Mouse (Mus musculus) hindbrain, embryonic 14.5 days (tissue): ENCODE measurements around the gene Gm17651. TPM values are rescaled to one million over a fixed set of nuclear protein-coding genes. Genes with fewer than 3 reads are reported as not detected.

Experiments used
- ATAC-seq: fragments of 200-750 bp; cut with Nextera tagmentation; 2 replicates; pipeline ENCODE4 v1.8.0; 2017; ENCODE audit warnings: moderate number of reproducible peaks, mild to moderate bottlenecking, moderate TSS enrichment, moderate library complexity; ENCODE audit not compliant: low FRiP score
- DNase-seq: peaks from one replicate; pipeline ENCODE4 v3.0.0-alpha.2; 2015; ENCODE audit warnings: low spot score
- H3K27ac ChIP-seq: fragments of 300-500 bp; sonication (generic); 2 replicates; pipeline ENCODE4 v1.5.1; 2014; ENCODE audit warnings: mild to moderate bottlenecking, moderate library complexity
- H3K27me3 ChIP-seq: fragments of 300-500 bp; sonication (generic); 2 replicates; pipeline ENCODE4 v1.6.1; 2014; ENCODE audit warnings: mild to moderate bottlenecking, low read length, mixed read lengths; ENCODE audit not compliant: control insufficient read depth, insufficient read depth
- H3K36me3 ChIP-seq: fragments of 300-500 bp; sonication (generic); replicated peaks from 2 replicates; pipeline ENCODE4 v1.6.1; 2014; ENCODE audit not compliant: control insufficient read depth, insufficient read depth
- H3K4me1 ChIP-seq: fragments of 300-500 bp; sonication (generic); replicated peaks from 2 replicates; pipeline ENCODE4 v1.6.1; 2014; ENCODE audit warnings: antibody characterized with exemption, low read length, mixed read lengths; ENCODE audit not compliant: control insufficient read depth, insufficient read depth
- H3K4me2 ChIP-seq: fragments of 300-500 bp; sonication (generic); replicated peaks from 2 replicates; pipeline ENCODE4 v1.6.1; 2014; ENCODE audit warnings: mild to moderate bottlenecking, moderate library complexity
- H3K4me3 ChIP-seq: fragments of 300-500 bp; sonication (generic); replicated peaks from 2 replicates; pipeline ENCODE4 v1.5.1; 2014; ENCODE audit warnings: mild to moderate bottlenecking, low read length
- H3K9ac ChIP-seq: fragments of 300-500 bp; sonication (generic); 2 replicates; pipeline ENCODE4 v1.6.1; 2014
- H3K9me3 ChIP-seq: fragments of 300-500 bp; sonication (generic); 2 replicates; pipeline ENCODE4 v1.6.1; 2016; ENCODE audit warnings: low read length; ENCODE audit not compliant: control insufficient read depth
- WGBS: fragments of 180-500 bp; shearing (Covaris S2); extraction: QIAGEN DNeasy Blood & Tissue Kit; methylation state at CpG from one replicate; pipeline ENCODE4 v1.1.7; 2014; 5-methylcytosine and 5-hydroxymethylcytosine counted together
- polyA plus RNA-seq: library from polyadenylated mRNA; unstranded; fragments of >200 nt; fragmentation: Nextera tagmentation; extraction: Ambion mirVana; gene quantifications from 2 replicates; pipeline ENCODE4 v1.2.1, GENCODE M21; 2014

Gene Gm17651
- polyA plus RNA-seq, 1 experiment from 2014 or later: not detected

GRCm38 (mm10) chr3:97697291-97697690, 22.8 kb upstream of the Gm17651 start:
- 83% methylated on average over 9 of the region's 9 CpGs for whole genome bisulfite sequencing
- H3K4me1 ChIP-seq: no peaks in the 10 kb centered on the region
- no peak overlapping the region for H3K4me2 ChIP-seq
- no peak overlapping the region for H3K27ac ChIP-seq
- no peaks in the 10 kb centered on the region for H3K9me3 ChIP-seq
- no peaks in the 10 kb centered on the region for H3K27me3 ChIP-seq
- DNase-seq (no peak), ATAC-seq (no peak)
- H3K4me3 ChIP-seq: no peak overlapping the region
- H3K36me3 ChIP-seq: peaks cover 66% of the 10 kb centered on the region
- no peak overlapping the region for H3K9ac ChIP-seq

GRCm38 (mm10) chr3:97696866-97697265, 22.4 kb upstream of the Gm17651 start:
- ATAC-seq (no peak), DNase-seq (no peak)
- Histone ChIP-seq H3K27ac (no peak overlapping the region), H3K9me3 (no peaks in the 10 kb centered on the region), H3K36me3 (peaks cover 66% of the 10 kb centered on the region), H3K4me2 (no peak overlapping the region), H3K27me3 (no peaks in the 10 kb centered on the region), H3K4me1 (no peaks in the 10 kb centered on the region), H3K9ac (no peak overlapping the region), H3K4me3 (no peak overlapping the region)
- 87% methylated on average over 9 of the region's 9 CpGs for WGBS

GRCm38 (mm10) chr3:97693806-97694205, 19.3 kb upstream of the Gm17651 start:
- no peak for ATAC-seq
- H3K9me3 ChIP-seq: no peaks in the 10 kb centered on the region
- peaks cover 68% of the 10 kb centered on the region for H3K36me3 ChIP-seq
- H3K4me3 ChIP-seq: no peak overlapping the region
- H3K4me2 ChIP-seq: no peak overlapping the region
- H3K4me1 ChIP-seq: no peaks in the 10 kb centered on the region
- WGBS: 88% methylated on average over 6 of the region's 6 CpGs
- no peak overlapping the region for H3K27ac ChIP-seq
- H3K27me3 ChIP-seq: no peaks in the 10 kb centered on the region
- no peak overlapping the region for H3K9ac ChIP-seq
- no peak for DNase-seq

GRCm38 (mm10) chr3:97691443-97692017, 17.0 kb upstream of the Gm17651 start:
- no peaks in the 10 kb centered on the region for H3K4me1 ChIP-seq
- no peak overlapping the region for H3K9ac ChIP-seq
- H3K4me2 ChIP-seq: no peak overlapping the region
- no peak overlapping the region for H3K4me3 ChIP-seq
- ATAC-seq (no peak), DNase-seq (no peak)
- H3K9me3 ChIP-seq: no peaks in the 10 kb centered on the region
- WGBS: 57% methylated on average over 12 of the region's 12 CpGs
- no peaks in the 10 kb centered on the region for H3K27me3 ChIP-seq
- H3K27ac ChIP-seq: no peak overlapping the region
- H3K36me3 ChIP-seq: peaks cover 58% of the 10 kb centered on the region

- DNase-seq (no peak), ATAC-seq (no peak)
- peaks cover 50% of the 10 kb centered on the region for H3K36me3 ChIP-seq
Observed at GRCm38 (mm10) chr3:97690590-97690989, 16.1 kb upstream of the Gm17651 start.

GRCm38 (mm10) chr3:97689289-97689688, 14.8 kb upstream of the Gm17651 start:
- H3K4me2 ChIP-seq: no peak overlapping the region
- DNase-seq (no peak), ATAC-seq (no peak)
- H3K9me3 ChIP-seq: no peaks in the 10 kb centered on the region
- H3K4me3 ChIP-seq: no peak overlapping the region
- H3K27me3 ChIP-seq: peaks cover 4% of the 10 kb centered on the region; the same call in 1 of the 2 replicates
- no peaks in the 10 kb centered on the region for H3K4me1 ChIP-seq
- H3K27ac ChIP-seq: no peak overlapping the region
- WGBS: 79% methylated on average over 2 of the region's 2 CpGs
- no peak overlapping the region for H3K9ac ChIP-seq
- H3K36me3 ChIP-seq: peaks cover 38% of the 10 kb centered on the region

More at GRCm38 (mm10) chr3:97690590-97690989, 16.1 kb upstream of the Gm17651 start:
- H3K9me3 ChIP-seq: no peaks in the 10 kb centered on the region
- H3K9ac ChIP-seq: no peak overlapping the region
- H3K27me3 ChIP-seq: no peaks in the 10 kb centered on the region
- H3K4me3 ChIP-seq: no peak overlapping the region
- no peak overlapping the region for H3K4me2 ChIP-seq
- WGBS: 71% methylated on average over 7 of the region's 7 CpGs
- H3K4me1 ChIP-seq: no peaks in the 10 kb centered on the region
- no peak overlapping the region for H3K27ac ChIP-seq

- Histone ChIP-seq H3K27me3 (peaks cover 17% of the 10 kb centered on the region), H3K9me3 (no peaks in the 10 kb centered on the region), H3K36me3 (peaks cover 13% of the 10 kb centered on the region), H3K9ac (no peak overlapping the region), H3K4me1 (peaks cover 10% of the 10 kb centered on the region), H3K4me3 (no peak overlapping the region), H3K27ac (no peak overlapping the region), H3K4me2 (no peak overlapping the region)
- no peak for DNase-seq
- ATAC-seq: no peak
- WGBS: 86% methylated on average over 4 of the region's 4 CpGs
Observed at GRCm38 (mm10) chr3:97686372-97687117, 12.1 kb upstream of the Gm17651 start.

GRCm38 (mm10) chr3:97683560-97684195, 9.2 kb upstream of the Gm17651 start:
- H3K9ac ChIP-seq: no peak overlapping the region
- H3K9me3 ChIP-seq: no peaks in the 10 kb centered on the region
- no peak overlapping the region for H3K27ac ChIP-seq
- 7% methylated on average over 16 of the region's 16 CpGs for WGBS
- DNase-seq (no peak), ATAC-seq (no peak; the same call in 1 of the 2 replicates)
- no peaks in the 10 kb centered on the region for H3K36me3 ChIP-seq
- peaks cover 17% of the 10 kb centered on the region for H3K27me3 ChIP-seq
- peaks cover 18% of the 10 kb centered on the region for H3K4me1 ChIP-seq
- H3K4me2 ChIP-seq: peak overlapping the region; percentile 17; the same call in 1 of the 2 replicates
- no peak overlapping the region for H3K4me3 ChIP-seq

- 23% methylated on average over 5 of the region's 5 CpGs for WGBS
- Histone ChIP-seq H3K4me2 (peak overlapping the region; percentile 74), H3K36me3 (no peaks in the 10 kb centered on the region), H3K27ac (no peak overlapping the region), H3K9ac (no peak overlapping the region), H3K4me1 (peaks cover 18% of the 10 kb centered on the region), H3K4me3 (no peak overlapping the region), H3K27me3 (peaks cover 17% of the 10 kb centered on the region), H3K9me3 (no peaks in the 10 kb centered on the region)
- ATAC-seq: no peak
- DNase-seq: no peak
Observed at GRCm38 (mm10) chr3:97682576-97682975, 8.1 kb upstream of the Gm17651 start.
